In genomic region chr7:98523070-98523812, GRCm38 (mm10) we compare ENCODE assay signal across 7 mouse cellular contexts. TPM values are rescaled to one million over a fixed set of nuclear protein-coding genes. Genes with fewer than 3 reads are reported as not detected.
DNase-seq lines count a peak whose midpoint lies in the region; ATAC-seq lines count a peak whose summit lies in the region.

No protein-coding gene starts in this region.

- no peak overlapping the region for H3K4me2 ChIP-seq in heart, embryonic 13.5 days
- no peak overlapping the region for H3K4me2 ChIP-seq in kidney, embryonic 16.5 days (replicated peaks; ENCODE audit: low read depth, low read length)
- H3K4me2 ChIP-seq in stomach, embryonic 15.5 days = no peak overlapping the region

- no peak overlapping the region for H3K9ac ChIP-seq in heart, embryonic 13.5 days
- H3K9ac ChIP-seq in kidney, embryonic 16.5 days (replicated peaks; ENCODE audit: low read length) = no peak overlapping the region
- H3K9ac ChIP-seq in stomach, embryonic 15.5 days = no peak overlapping the region

- H3K4me3 ChIP-seq in heart, embryonic 13.5 days = no peak overlapping the region
- no peak overlapping the region for H3K4me3 ChIP-seq in kidney, embryonic 16.5 days (ENCODE audit: low read length)
- no peak overlapping the region for H3K4me3 ChIP-seq in stomach, embryonic 15.5 days (replicated peaks)

- peak; percentile 40 for DNase-seq in A20 (ENCODE audit: low read depth, low spot score)
- DNase-seq in adrenal gland, postnatal 36 days = peak; percentile 32 to 50
- DNase-seq in layer of hippocampus, adult 8-10 months (ENCODE audit: low spot score in 2 of 2) = no peak
- no peak for DNase-seq in right cerebral cortex, postnatal 36 days (ENCODE audit: low spot score in 2 of 2)

- no peak for ATAC-seq in heart, embryonic 13.5 days (ENCODE audit: extremely low read depth, insufficient number of reproducible peaks, low FRiP score, low TSS enrichment)
- ATAC-seq in kidney, embryonic 16.5 days (ENCODE audit: low FRiP score, low TSS enrichment) = 0 out of 2 replicates have a peak, but pooled peaks have one; percentile 36
- ATAC-seq in stomach, embryonic 15.5 days (ENCODE audit: insufficient read depth, low FRiP score, low read depth) = no peak

- WGBS in heart, embryonic 13.5 days = 65% methylated on average over 8 of the region's 8 CpGs
- 69% methylated on average over 8 of the region's 8 CpGs for WGBS in kidney, embryonic 16.5 days
- WGBS in stomach, embryonic 15.5 days = 67% methylated on average over 8 of the region's 8 CpGs

- no peaks in the 10 kb centered on the region; the same call in 1 of the 2 replicates for H3K27me3 ChIP-seq in heart, embryonic 13.5 days (replicated peaks)
- H3K27me3 ChIP-seq in kidney, embryonic 16.5 days (ENCODE audit: insufficient read depth, low read length) = no peaks in the 10 kb centered on the region
- H3K27me3 ChIP-seq in stomach, embryonic 15.5 days (replicated peaks) = no peaks in the 10 kb centered on the region

- no peaks in the 10 kb centered on the region for H3K36me3 ChIP-seq in heart, embryonic 13.5 days
- no peaks in the 10 kb centered on the region for H3K36me3 ChIP-seq in kidney, embryonic 16.5 days (ENCODE audit: insufficient read depth, low read length)
- no peaks in the 10 kb centered on the region for H3K36me3 ChIP-seq in stomach, embryonic 15.5 days

- no peaks in the 10 kb centered on the region for H3K9me3 ChIP-seq in heart, embryonic 13.5 days
- H3K9me3 ChIP-seq in kidney, embryonic 16.5 days (ENCODE audit: low read length) = no peaks in the 10 kb centered on the region
- no peaks in the 10 kb centered on the region for H3K9me3 ChIP-seq in stomach, embryonic 15.5 days

- peaks cover 42% of the 10 kb centered on the region for H3K4me1 ChIP-seq in heart, embryonic 13.5 days
- H3K4me1 ChIP-seq in kidney, embryonic 16.5 days (ENCODE audit: insufficient read depth, low read length) = peaks cover 26% of the 10 kb centered on the region
- peaks cover 24% of the 10 kb centered on the region for H3K4me1 ChIP-seq in stomach, embryonic 15.5 days

- H3K27ac ChIP-seq in heart, embryonic 13.5 days (replicated peaks) = peak overlapping the region; percentile 55
- peak overlapping the region; percentile 73 for H3K27ac ChIP-seq in kidney, embryonic 16.5 days (ENCODE audit: low read length)
- peak overlapping the region; percentile 81 for H3K27ac ChIP-seq in stomach, embryonic 15.5 days

RNA-seq across cellular contexts. Expression of gene Lrrc32, which starts 34.2 kb away (rescaled TPM):
- total RNA-seq in adrenal gland, postnatal 36 days (2021) = 10 to 100 TPM; 17.3 to 21.1 TPM
- polyA plus RNA-seq in heart, embryonic 13.5 days (2015; fragmentation: Nextera tagmentation; extraction: Ambion mirVana) = 4.9 and 6.0 TPM in 2 replicates
- 15.3 and 17.9 TPM in 2 replicates for polyA plus RNA-seq in kidney, embryonic 16.5 days (2015; fragmentation: Nextera tagmentation; extraction: Ambion mirVana)
- polyA plus RNA-seq in stomach, embryonic 15.5 days (2015; fragmentation: Nextera tagmentation; extraction: Ambion mirVana) = 9.8 TPM in 2 replicates
- total RNA-seq in layer of hippocampus, adult 8-10 months (2022) = 1 to 10 TPM; 2.0 to 2.8 (median 2.4) TPM

Comparison
In these comparisons a context has a peak if more than half of its experiments do, and no peak if none do; other contexts are left out.
1. DNase-seq: peak in A20 (single experiment) and adrenal gland, postnatal 36 days (2 of 2); none in layer of hippocampus, adult 8-10 months (0 of 2) and right cerebral cortex, postnatal 36 days (0 of 2).
2. Peak in every context shown above with its lines, with median percentiles within 50 percentile points of each other: H3K27ac ChIP-seq.